Mouse (Mus musculus) layer of hippocampus, adult 2 months (tissue): ENCODE data around the gene Tent4b. TPM values are rescaled to one million over a fixed set of nuclear protein-coding genes. Genes with fewer than 3 reads are reported as not detected.
A peak's percentile ranks its signal among the peaks of the same experiment; 100 is the strongest.

Experiments
- DNase-seq, 2 experiments: peaks; one replicate each; pipeline ENCODE4 v3.0.0; 2022; ENCODE audit warnings: low spot score in 2 of 2
- H3K27ac ChIP-seq: fragments of 200-600 bp; 2 replicates; pipeline ENCODE4 v1.8.1; 2022
- H3K4me3 ChIP-seq: fragments of 200-600 bp; 2 replicates; pipeline ENCODE4 v1.8.1; 2022; ENCODE audit warnings: mild to moderate bottlenecking
- CTCF ChIP-seq: fragments of 200-600 bp; conservative IDR thresholded peaks from 2 replicates; pipeline ENCODE4 v1.8.1; 2022; ENCODE audit warnings: antibody characterized with exemption, mild to moderate bottlenecking, moderate library complexity
- long read RNA-seq, 2 experiments: library from polyadenylated mRNA; stranded (forward); transcript quantifications; one replicate each; pipeline ENCODE4 v2.0.0; 2021; ENCODE audit warnings: borderline mapping rate in 2 of 2
- total RNA-seq, 2 experiments: library from RNA; stranded (reverse); gene quantifications; 2 replicates each; pipeline ENCODE4 v1.2.3; 2021

The Tent4b gene
- total RNA-seq = 10 to 100 TPM; 37.3 to 37.5 TPM
- long read RNA-seq, experiment 1, full-length matches to known transcripts = 3 of 23 reads
- long read RNA-seq, experiment 1, partial matches to known transcripts = 14 of 23 reads
- long read RNA-seq, experiment 1, other reads (novel, unspliced or antisense) = 6 of 23 reads
- long read RNA-seq, experiment 2, full-length matches to known transcripts = 4 of 32 reads
- long read RNA-seq, experiment 2, partial matches to known transcripts = 17 of 32 reads
- long read RNA-seq, experiment 2, other reads (novel, unspliced or antisense) = 11 of 32 reads

DNA sequence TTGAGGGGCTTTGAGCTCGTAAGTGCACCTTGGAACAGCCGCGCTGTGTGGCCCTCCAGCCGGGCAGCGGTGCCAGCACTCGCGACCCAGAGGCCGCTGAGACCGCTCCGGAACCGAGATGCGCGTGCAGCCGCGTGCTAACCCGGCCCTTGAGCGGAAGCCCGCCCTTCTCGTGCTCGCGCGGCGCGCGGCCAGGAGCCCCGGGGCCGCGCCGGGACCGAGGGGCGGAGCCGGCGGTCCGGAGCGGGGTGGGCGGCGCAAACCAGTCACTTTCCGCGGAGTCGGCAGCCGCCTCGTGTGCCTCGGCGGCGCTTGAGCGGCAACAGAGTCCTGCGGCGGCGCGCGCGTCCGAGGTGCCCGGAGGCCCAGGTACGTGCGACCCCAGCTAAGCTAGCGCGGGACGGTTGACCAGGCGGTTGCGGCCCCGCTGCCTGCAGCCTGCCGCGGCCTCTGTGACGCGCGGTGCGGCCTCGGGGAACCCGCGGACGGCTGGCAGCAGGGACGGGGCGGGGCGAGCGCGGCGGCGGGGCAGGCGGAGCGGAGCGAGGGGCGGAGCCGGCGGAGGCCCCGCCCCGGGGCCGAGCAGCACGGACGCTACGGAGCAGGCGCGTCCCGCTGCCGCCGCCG, at the start of gene Tent4b:
TSS of gene Tent4b (plus strand) at position 269 of the 627 bp plus-strand sequence.
- no peak for TF ChIP-seq CTCF

DNA sequence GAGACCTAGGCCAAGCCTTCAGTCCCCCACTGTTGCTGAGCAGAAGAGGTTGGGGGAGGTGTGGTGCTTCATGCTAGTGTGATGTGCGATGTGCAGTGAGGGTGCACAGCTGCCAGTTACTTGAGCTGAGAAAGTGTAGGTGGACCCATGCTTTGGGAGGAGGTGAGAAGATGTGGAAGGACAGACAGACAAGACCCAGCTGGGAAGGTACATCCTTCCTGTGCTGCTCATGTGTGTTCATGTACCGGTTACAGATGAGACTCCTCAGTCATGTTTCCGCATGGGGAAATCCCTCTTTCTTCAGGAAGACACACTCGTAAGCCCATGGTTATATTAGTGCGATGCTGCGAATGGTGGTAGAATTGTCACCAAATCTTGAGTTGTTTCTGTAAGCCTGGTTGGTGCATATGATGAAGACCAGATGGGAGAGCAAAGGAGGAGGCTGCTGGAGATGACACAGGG, 48.1 kb upstream of the Tent4b start:
- Histone ChIP-seq H3K4me3 (no peak overlapping the region), H3K27ac (peak overlapping the region; percentile 36; the same call in 1 of the 2 replicates)
- no peak for TF ChIP-seq CTCF
- peak in 1 of 2 experiments; percentile 4 for DNase-seq

More for the DNA sequence above, at the start of gene Tent4b:
- peak; percentile 91 to 93 for DNase-seq
- peak within 1 kb of the TSS; percentile 80 for H3K4me3 ChIP-seq
- H3K27ac ChIP-seq = peak within 1 kb of the TSS; percentile 88

DNA sequence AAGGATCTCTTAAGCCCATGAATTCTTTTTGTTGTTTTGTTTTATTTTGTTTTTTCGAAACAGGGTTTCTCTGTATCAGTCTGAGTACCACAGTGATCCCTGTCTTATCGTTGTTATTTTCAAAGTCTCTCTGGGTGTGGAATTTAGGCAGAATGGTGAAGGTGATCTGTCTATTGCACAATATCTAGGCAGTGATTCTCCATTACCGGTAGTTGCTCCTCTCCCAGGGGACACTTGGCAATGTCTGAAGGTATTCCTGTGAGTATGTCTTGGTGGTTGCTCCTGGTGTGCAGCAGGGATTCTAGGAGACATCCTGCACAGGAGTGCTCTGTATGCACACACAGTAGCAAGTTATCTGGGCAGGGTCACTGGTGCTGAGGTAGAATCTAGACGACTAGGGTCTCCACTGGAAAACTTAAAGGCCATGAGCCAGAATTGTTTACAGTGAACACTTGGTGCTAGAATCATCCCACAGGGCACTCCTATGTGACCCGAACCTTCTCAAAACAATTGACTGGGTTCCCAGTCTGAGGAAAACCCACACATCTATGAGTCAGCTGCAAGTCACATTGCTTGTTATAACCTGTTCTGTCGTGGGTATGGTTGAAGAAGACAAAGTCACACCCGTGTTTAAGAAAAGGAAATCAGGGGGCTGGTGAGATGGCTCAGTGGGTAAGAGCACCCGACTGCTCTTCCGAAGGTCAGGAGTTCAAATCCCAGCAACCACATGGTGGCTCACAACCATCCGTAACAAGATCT, 38.6 kb upstream of the Tent4b start:
- DNase-seq = no peak
- Histone ChIP-seq H3K4me3 (no peak overlapping the region), H3K27ac (no peak overlapping the region)
- no peak for TF ChIP-seq CTCF

DNA sequence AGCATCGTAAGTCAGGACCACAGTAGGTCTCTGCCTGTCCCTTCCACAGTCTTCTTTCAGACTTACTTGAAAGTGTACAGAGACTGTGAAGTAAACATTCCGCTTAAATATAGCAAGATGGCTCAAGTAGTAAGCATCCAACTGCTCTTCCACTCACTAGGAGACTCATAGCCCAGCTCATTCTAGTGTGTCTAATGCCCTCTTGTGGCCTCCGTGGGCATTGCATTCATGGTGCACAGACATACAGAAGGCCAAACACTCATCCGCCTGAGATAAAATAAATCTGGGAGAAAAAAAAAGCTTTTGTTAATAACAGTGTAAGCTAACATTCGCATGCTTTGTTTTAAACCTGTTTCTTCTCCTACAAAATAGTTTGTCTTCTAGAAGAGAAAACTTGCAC, 37.6 kb upstream of the Tent4b start:
- TF ChIP-seq CTCF = peak; percentile 85
- no peak overlapping the region for H3K27ac ChIP-seq

DNA sequence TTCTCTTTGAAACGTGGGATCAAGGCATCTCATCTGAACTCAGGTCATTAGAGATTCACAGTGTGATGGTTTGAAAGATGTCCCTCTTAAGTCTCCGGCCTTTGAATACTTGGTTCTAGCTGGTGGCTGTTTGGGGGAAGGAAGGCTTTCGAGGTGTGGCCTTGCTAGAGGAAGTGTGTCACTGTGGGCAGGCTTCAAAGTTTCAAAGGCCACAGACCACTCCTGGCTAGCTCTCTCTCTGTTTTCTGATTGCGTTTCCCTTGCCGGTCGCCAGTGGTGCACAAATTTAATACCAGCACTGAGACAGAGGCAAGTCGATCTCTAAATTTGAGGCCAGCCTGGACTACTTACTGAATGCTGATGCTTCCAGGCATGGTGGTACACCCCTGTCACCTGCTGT, 23.7 kb upstream of the Tent4b start:
- DNase-seq = no peak
- H3K4me3 ChIP-seq = no peak overlapping the region
- H3K27ac ChIP-seq = no peak overlapping the region
- TF ChIP-seq CTCF = no peak

More for the DNA sequence above, 37.6 kb upstream of the Tent4b start:
- peak; percentile 24 to 66 for DNase-seq
- no peak overlapping the region for H3K4me3 ChIP-seq

DNA sequence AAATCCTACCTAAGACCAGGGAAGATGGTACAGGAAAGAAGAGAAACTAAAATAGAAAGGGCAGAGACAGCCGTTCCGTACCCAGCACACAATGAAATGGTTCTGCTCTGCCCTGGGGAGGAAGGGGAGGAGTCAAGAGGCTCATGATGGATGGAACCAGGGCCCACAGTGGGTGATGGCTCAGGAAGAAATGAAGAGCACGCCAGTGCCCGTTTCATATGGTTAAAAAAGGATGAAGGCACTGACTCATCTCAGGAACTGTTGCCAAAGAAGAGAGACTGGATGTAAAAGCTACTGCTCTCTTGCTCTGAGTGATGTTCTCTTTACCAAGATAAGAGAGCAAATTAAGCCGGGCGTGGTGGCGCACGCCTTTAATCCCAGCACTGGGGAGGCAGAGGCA, 21.7 kb upstream of the Tent4b start:
- no peak for DNase-seq
- no peak overlapping the region for H3K4me3 ChIP-seq
- H3K27ac ChIP-seq = no peak overlapping the region
- no peak for TF ChIP-seq CTCF

DNA sequence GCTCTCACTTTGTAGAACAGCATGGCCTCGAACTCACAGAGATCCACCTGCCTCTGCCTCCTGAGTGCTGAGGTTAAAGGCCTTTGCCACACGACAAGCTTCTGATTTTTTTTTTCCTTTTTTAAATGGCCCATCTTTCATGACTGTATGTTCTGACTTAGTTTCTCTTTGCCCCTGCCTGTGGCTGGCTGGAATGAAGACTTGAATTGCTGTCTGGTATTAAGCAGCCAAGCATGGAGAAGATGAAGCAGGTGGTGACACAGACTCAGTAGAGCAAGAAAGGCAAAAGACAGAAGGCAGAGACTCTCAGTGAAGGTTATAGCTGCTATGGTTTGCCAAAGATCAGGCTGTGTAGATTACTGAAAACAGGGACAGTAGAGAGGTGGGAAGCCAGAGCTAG, 15.9 kb upstream of the Tent4b start:
- DNase-seq = no peak
- H3K4me3 ChIP-seq = no peak overlapping the region
- TF ChIP-seq CTCF = no peak
- no peak overlapping the region for H3K27ac ChIP-seq

DNA sequence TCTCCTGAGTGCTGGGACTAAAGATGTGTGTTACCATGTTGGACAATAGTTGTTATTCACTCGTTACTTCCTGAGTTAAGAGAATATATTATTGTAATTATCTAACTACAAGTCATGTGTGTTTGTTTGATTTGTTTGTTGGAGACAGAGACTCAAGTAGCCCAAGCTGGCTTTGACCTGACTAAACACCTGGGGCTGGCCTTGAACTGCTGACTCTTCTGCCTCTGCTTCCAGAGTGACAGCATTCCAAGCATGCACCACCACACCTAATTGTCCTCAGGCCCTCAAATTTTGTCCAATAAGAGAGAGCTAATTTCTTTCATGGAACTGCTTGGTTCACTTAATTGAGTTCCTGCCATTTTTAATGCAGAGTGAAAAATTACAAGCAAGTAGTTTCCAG, 14.1 kb upstream of the Tent4b start:
- TF ChIP-seq CTCF = no peak
- no peak for DNase-seq
- Histone ChIP-seq H3K27ac (no peak overlapping the region), H3K4me3 (no peak overlapping the region)

DNA sequence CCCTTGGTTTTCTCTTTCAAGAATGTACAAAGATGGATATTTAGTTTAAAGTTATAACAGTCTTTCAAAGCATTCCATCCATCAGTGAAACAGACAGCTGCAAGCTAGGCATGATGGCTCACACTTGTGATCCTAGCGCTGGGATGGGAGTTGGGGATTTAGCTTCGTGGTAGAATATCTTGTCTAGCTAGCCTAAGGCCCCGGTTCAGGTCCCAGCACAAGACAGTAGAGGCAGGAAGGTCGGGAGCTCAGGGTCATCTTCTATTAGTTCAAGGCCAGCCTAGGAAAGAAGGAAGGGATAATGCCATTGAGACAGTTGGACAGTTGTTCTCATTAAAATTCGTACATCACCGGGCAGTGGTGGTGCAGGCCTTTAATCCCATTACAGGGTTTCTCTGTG, 13.3 kb upstream of the Tent4b start:
- H3K27ac ChIP-seq = no peak overlapping the region

DNA sequence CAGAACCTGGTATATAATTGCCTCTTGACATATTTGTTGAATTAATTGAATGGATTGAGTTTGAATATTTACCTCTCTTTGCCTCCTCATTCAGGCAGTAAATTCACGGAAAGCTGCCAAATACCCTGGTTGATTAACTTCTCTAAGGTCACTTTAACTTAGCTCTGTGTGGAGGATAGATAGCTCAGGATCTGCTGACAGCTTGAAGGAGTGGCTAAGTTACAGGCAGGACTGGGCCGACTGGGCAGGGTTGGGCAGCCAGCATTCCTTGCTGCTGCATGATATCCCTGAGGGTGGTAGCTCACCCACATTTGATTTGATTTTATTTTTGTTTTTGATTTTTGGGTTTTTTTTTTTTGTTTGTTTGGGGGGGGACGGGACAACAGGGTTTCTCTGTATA, 1.7 kb upstream of the Tent4b start:
- Histone ChIP-seq H3K4me3 (no peak overlapping the region), H3K27ac (no peak overlapping the region)
- no peak for TF ChIP-seq CTCF
- no peak for DNase-seq

More for the DNA sequence above, 13.3 kb upstream of the Tent4b start:
- DNase-seq = no peak
- no peak overlapping the region for H3K4me3 ChIP-seq
- no peak for TF ChIP-seq CTCF

DNA sequence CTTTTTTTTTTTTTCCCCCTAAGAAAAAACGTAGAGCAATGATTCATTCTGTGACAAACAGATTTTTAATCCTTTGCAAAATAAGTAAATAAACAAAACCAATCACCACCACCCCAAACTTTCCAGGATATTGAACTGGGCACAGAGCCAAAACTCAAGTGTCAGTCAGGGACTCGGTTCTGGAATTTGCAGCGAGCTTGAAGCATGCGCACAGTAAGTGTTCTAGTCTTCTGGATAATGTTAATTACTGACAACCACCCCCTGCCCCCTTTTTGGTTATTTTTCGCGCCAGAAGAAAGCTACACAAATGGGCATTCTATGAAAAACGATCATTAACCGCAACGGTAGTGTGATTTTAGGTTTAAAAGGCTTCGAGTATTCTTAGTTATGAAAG, 465 bp upstream of the Tent4b start:
- Histone ChIP-seq H3K4me3 (peak overlapping the region; percentile 67), H3K27ac (peak overlapping the region; percentile 88)
- peak; percentile 23 to 34 for DNase-seq
- no peak for TF ChIP-seq CTCF

DNA sequence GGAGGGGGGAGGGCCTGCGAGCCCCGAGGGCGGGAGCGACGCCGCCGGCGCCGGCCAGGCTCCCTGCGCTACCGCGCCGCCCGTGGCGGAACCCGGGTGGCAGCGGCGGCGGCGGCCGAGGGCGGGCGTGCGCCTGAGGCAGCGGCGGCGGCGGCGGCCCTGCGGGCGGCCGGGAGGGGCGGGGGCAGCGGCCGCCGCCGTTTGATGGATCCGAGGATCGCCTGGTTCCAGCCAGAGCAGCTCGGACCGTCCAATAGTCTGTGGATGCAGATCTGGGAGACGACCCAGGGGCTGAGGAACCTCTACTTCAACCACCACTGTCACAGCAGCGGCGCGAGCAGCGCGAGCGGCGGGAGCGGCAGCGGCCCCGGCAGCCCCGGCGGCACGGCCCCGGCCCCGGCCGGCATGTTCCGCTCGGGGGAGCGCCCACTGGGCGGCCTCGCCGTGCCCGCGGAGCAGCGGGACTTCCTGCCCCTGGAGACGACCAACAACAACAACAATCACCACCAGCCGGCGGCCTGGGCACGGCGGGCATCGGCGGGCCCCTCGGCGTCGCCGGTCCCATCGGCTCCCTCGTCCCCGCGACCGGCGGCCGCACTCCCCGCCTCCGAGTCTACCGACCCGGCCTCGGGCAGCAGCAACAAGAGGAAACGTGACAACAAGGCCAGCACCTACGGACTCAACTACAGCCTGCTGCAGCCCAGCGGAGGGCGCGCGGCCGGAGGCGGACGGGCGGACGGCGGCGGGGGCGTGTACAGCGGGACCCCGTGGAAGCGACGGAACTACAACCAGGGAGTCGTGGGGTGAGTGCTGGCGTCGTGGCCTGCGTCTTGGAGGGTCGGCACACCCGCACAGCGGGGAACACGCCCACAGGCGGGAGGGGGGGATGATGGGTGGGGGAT, 938 bp downstream of the Tent4b start:
- Histone ChIP-seq H3K4me3 (peak overlapping the region; percentile 80), H3K27ac (peak overlapping the region; percentile 58)
- peak in 1 of 2 experiments; percentile 10 for DNase-seq
- TF ChIP-seq CTCF = no peak
